Mouse (Mus musculus) spleen, adult 2 months (tissue): ENCODE data around the gene Oprm1.

Experiments
- CTCF ChIP-seq: fragments of 200-500 bp; IDR thresholded peaks from 2 replicates; pipeline ENCODE4 v1.5.1; 2011; ENCODE audit warnings: mild to moderate bottlenecking, inconsistent platforms; ENCODE audit not compliant: insufficient read depth, insufficient read length, insufficient replicate concordance; ENCODE audit errors: extremely low read depth
- POLR2A ChIP-seq: fragments of 200-500 bp; IDR thresholded peaks from 2 replicates; pipeline ENCODE4 v1.6.1; 2011; ENCODE audit warnings: low read depth, low read length, inconsistent platforms

GRCm38 (mm10) chr10:7035547-7035946 lies 277.2 kb downstream of the Oprm1 start:
- TF ChIP-seq POLR2A (no peak), CTCF (no peak)
